Mouse (Mus musculus) NIH3T3 (cell line): ENCODE results near the gene Plcd1.

Experiments used
- DNase-seq: peaks from one replicate; pipeline ENCODE4 v3.0.0-alpha.2; 2012; ENCODE audit warnings: low read depth

Gene Plcd1

GRCm38 (mm10) chr9:119025263-119025662 lies 68.0 kb downstream of the Plcd1 start:
- no peak for DNase-seq

- no peak for DNase-seq
Measured at GRCm38 (mm10) chr9:119021731-119022130, 71.6 kb downstream of the Plcd1 start.
